Mouse (Mus musculus): ENCODE data around the gene Rbms3. TPM values are rescaled to one million over a fixed set of nuclear protein-coding genes. Genes with fewer than 3 reads are reported as not detected.

Gene Rbms3
- total and polyA plus RNA-seq, 2 experiments from 2014 or later, result 43.3 to 59.9 TPM

DNA sequence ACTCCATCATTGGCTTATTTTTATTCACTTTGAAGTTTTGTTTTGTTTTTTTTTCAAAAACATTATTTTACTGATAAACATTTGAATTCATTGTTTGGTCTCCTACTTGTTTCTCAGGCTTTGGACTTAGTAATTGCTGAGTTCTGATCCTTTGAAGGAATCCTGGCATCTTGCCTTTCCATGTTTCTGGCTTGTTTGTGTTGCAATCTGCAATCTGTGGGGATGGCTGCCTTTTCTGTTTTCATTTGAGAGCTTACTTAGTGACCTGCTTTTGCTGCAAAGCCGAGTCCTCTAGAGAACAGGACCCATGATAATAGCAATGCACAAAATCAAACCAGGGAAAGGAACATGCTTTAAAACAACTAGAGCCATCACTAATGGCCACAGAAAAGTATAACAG, 969.8 kb downstream of the Rbms3 start:
- H3K4me2 ChIP-seq (ENCODE audit: low read depth, low read length, poor library complexity, severe bottlenecking), result no peak overlapping the region
- no peak overlapping the region for H3K9ac ChIP-seq (replicated peaks; ENCODE audit: low read length, poor library complexity, severe bottlenecking)
- no peak for TF ChIP-seq CTCF (IDR thresholded peaks at IDR 0.05)
- no peak overlapping the region for H3K27ac ChIP-seq (ENCODE audit: low read depth, low read length)
- no peaks in the 10 kb centered on the region for H3K9me3 ChIP-seq (ENCODE audit: low read length)
- no peak for ATAC-seq (ENCODE audit: low FRiP score)
- WGBS, result 79% methylated on average over 1 of the region's 1 CpGs
- no peaks in the 10 kb centered on the region for H3K4me1 ChIP-seq (ENCODE audit: insufficient read depth, low read length)
- no peaks in the 10 kb centered on the region for H3K36me3 ChIP-seq (ENCODE audit: insufficient read depth, low read length)
- H3K27me3 ChIP-seq (ENCODE audit: insufficient read depth, low read length), result no peaks in the 10 kb centered on the region
- DNase-seq (ENCODE audit: low spot score), result no peak
- no peak overlapping the region for H3K4me3 ChIP-seq (ENCODE audit: low read depth, low read length)

GRCm38 (mm10) chr9:116657141-116657540, 972.6 kb downstream of the Rbms3 start:
- Histone ChIP-seq H3K4me2 (ENCODE audit: low read depth, low read length, poor library complexity, severe bottlenecking) (no peak overlapping the region), H3K36me3 (ENCODE audit: insufficient read depth, low read length) (no peaks in the 10 kb centered on the region), H3K27me3 (ENCODE audit: insufficient read depth, low read length) (no peaks in the 10 kb centered on the region), H3K27ac (ENCODE audit: low read depth, low read length) (no peak overlapping the region), H3K9me3 (ENCODE audit: low read length) (no peaks in the 10 kb centered on the region), H3K4me1 (ENCODE audit: insufficient read depth, low read length) (no peaks in the 10 kb centered on the region), H3K4me3 (ENCODE audit: low read depth, low read length) (no peak overlapping the region), H3K9ac (replicated peaks; ENCODE audit: low read length, poor library complexity, severe bottlenecking) (no peak overlapping the region)
- no peak for TF ChIP-seq CTCF (IDR thresholded peaks at IDR 0.05)
- no peak for ATAC-seq (ENCODE audit: low FRiP score)
- DNase-seq (ENCODE audit: low spot score), result no peak
- WGBS, result 88% methylated on average over 2 of the region's 2 CpGs

DNA sequence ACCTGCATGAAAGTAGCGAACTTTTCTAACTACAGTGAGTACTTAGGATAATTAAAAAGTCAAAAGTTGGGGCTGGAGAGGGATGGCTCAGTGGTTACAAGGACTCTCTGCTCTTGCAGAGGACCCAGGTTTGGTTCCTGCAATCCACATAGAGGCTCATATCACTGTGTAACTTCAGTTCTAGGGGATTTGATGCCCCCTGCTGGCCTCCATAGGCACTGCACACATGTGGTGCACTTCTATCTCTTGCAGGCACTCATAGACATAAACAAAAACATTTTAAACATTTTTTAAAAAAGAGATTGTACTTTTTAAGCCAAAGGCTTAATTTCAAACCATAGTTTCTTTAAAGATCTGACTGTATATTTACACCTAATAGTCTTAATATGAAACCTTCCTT, 978.3 kb downstream of the Rbms3 start:
- Histone ChIP-seq H3K4me2 (ENCODE audit: low read depth, low read length, poor library complexity, severe bottlenecking) (no peak overlapping the region), H3K4me3 (ENCODE audit: low read depth, low read length) (no peak overlapping the region), H3K36me3 (ENCODE audit: insufficient read depth, low read length) (no peaks in the 10 kb centered on the region), H3K9me3 (ENCODE audit: low read length) (no peaks in the 10 kb centered on the region), H3K27ac (ENCODE audit: low read depth, low read length) (no peak overlapping the region), H3K27me3 (ENCODE audit: insufficient read depth, low read length) (no peaks in the 10 kb centered on the region), H3K4me1 (ENCODE audit: insufficient read depth, low read length) (no peaks in the 10 kb centered on the region), H3K9ac (replicated peaks; ENCODE audit: low read length, poor library complexity, severe bottlenecking) (no peak overlapping the region)
- ATAC-seq (ENCODE audit: low FRiP score) (no peak), DNase-seq (ENCODE audit: low spot score) (no peak)
- 100% methylated on average over 1 of the region's 1 CpGs for WGBS
- 0 out of 2 replicates have a peak, but pooled peaks have one; percentile 25 for TF ChIP-seq CTCF (IDR thresholded peaks at IDR 0.05)

DNA sequence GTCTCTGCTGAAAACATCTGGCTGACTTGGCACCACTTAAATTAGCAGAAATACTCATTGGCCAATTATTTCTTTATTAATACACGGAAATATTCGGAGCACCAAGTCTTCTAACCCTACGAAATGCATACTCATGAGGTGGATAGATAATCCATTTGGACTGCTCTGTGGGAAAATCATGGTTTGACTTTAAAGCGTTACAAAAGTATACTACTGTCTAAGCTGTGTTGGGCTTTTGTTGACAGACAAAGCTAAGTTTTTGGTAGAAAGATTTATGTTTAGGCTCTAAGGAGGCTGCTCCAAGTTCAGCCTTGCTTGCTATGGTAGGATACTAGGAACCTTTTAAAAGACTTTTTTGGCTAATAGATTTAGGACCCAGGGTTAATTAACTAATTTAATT, 979.8 kb downstream of the Rbms3 start:
- DNase-seq (ENCODE audit: low spot score) (no peak), ATAC-seq (ENCODE audit: low FRiP score) (no peak)
- Histone ChIP-seq H3K4me1 (ENCODE audit: insufficient read depth, low read length) (no peaks in the 10 kb centered on the region), H3K4me2 (ENCODE audit: low read depth, low read length, poor library complexity, severe bottlenecking) (no peak overlapping the region), H3K27ac (ENCODE audit: low read depth, low read length) (no peak overlapping the region), H3K9me3 (ENCODE audit: low read length) (no peaks in the 10 kb centered on the region), H3K9ac (replicated peaks; ENCODE audit: low read length, poor library complexity, severe bottlenecking) (no peak overlapping the region), H3K27me3 (ENCODE audit: insufficient read depth, low read length) (no peaks in the 10 kb centered on the region), H3K36me3 (ENCODE audit: insufficient read depth, low read length) (no peaks in the 10 kb centered on the region), H3K4me3 (ENCODE audit: low read depth, low read length) (no peak overlapping the region)
- WGBS, result 74% methylated on average over 4 of the region's 4 CpGs
- no peak for TF ChIP-seq CTCF (IDR thresholded peaks at IDR 0.05)

DNA sequence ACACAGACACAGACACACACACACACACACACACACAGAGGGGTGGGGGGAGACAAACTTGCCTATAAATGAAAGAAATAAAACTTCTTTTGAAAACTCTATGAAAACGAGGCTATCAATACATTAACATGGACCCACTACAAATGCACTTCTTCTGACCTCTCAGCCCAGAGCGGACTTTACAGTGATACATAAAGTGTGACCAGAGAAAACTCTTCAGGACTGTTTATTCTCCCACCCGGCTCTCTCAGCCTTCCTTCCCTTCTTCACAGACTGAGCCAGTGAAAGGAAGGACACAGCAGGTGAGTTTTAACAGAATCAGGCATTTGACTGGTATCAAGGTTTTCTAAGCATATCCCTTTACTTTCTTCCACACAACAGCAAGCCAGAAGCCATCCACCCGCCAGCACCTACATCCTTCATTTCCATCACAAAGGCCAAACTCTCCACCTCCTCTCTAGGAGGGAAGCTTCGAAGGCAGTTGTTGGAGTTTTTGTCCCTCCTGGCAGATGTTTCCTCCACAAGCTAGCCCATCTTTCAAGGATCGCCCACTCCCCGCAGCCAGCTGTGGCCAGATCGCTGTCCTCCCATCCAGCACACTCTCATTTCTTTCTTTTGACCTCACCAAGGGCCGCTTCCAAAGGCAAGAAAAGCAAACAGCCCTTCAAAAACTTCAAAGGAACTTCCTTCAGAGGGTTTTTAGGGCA, 980.5 kb downstream of the Rbms3 start:
- Histone ChIP-seq H3K9me3 (ENCODE audit: low read length) (no peaks in the 10 kb centered on the region), H3K4me2 (ENCODE audit: low read depth, low read length, poor library complexity, severe bottlenecking) (no peak overlapping the region), H3K36me3 (ENCODE audit: insufficient read depth, low read length) (no peaks in the 10 kb centered on the region), H3K27ac (ENCODE audit: low read depth, low read length) (no peak overlapping the region), H3K9ac (replicated peaks; ENCODE audit: low read length, poor library complexity, severe bottlenecking) (no peak overlapping the region), H3K4me1 (ENCODE audit: insufficient read depth, low read length) (0 out of 2 replicates have a peak, but pooled peaks cover 3% of the 10 kb centered on the region), H3K27me3 (ENCODE audit: insufficient read depth, low read length) (no peaks in the 10 kb centered on the region), H3K4me3 (ENCODE audit: low read depth, low read length) (no peak overlapping the region)
- ATAC-seq (ENCODE audit: low FRiP score) (no peak), DNase-seq (ENCODE audit: low spot score) (no peak)
- WGBS, result 20% methylated on average over 9 of the region's 9 CpGs
- no peak for TF ChIP-seq CTCF (IDR thresholded peaks at IDR 0.05)

DNA sequence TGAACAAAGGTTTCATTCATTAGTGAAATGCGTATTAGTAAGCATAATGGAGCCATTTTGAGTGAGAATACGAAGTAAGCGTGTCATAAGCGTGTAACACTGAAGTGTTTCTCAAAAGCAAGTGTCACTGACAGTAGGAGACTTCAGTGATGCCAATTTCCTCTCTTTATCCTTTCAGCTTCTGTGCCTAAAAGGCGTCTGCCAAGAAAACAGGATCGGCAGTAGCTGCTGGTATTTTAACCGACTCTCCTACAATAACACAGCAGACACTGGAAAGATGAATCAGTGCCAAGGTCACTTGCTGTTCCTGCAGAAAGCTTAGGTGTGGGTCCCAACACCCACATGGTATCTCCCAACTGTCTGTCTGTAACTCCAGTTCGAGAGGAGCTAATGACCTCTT, 985.1 kb downstream of the Rbms3 start:
- no peaks in the 10 kb centered on the region for H3K36me3 ChIP-seq (ENCODE audit: insufficient read depth, low read length)
- TF ChIP-seq CTCF (IDR thresholded peaks at IDR 0.05), result no peak
- 36% methylated on average over 8 of the region's 8 CpGs for WGBS
- DNase-seq (ENCODE audit: low spot score), result peak; percentile 74
- H3K4me1 ChIP-seq (ENCODE audit: insufficient read depth, low read length), result 0 out of 2 replicates have a peak, but pooled peaks cover 3% of the 10 kb centered on the region
- ATAC-seq (ENCODE audit: low FRiP score), result no peak
- H3K4me3 ChIP-seq (ENCODE audit: low read depth, low read length), result no peak overlapping the region
- no peaks in the 10 kb centered on the region for H3K27me3 ChIP-seq (ENCODE audit: insufficient read depth, low read length)
- H3K4me2 ChIP-seq (ENCODE audit: low read depth, low read length, poor library complexity, severe bottlenecking), result no peak overlapping the region
- H3K9me3 ChIP-seq (ENCODE audit: low read length), result peaks cover 5% of the 10 kb centered on the region; the same call in 1 of the 2 replicates
- H3K9ac ChIP-seq (replicated peaks; ENCODE audit: low read length, poor library complexity, severe bottlenecking), result no peak overlapping the region
- no peak overlapping the region for H3K27ac ChIP-seq (ENCODE audit: low read depth, low read length)

All from midbrain, postnatal 0 days (tissue).